Mouse (Mus musculus) layer of hippocampus, adult 9-10 months (tissue): ENCODE measurements around the gene Fstl4.

Experiments
- DNase-seq: peaks from one replicate; pipeline ENCODE4 v3.0.0; 2022; ENCODE audit warnings: low spot score

Gene Fstl4

DNA sequence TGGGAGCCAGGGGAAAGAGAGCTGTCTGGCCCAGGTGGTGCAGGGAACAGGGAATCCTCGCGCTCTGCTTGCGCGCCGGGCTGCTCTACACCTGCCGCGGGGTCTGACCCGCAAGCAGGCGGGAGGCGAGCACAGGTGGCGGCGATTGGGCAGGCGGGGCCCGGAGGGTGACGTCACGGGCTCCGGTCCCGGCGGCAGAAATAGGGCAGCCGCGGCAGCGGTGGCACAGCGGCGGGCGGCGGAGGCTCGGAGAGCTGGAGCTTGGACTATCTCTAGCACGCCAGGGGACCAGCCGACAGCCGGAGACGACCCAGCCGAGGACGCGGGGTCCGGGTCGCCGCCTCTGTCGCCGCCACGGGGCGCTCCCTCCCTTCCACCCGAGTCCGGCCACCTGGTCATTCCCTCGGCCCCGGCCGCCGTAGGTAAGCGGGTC lies at the start of gene Fstl4:
TSS of gene Fstl4 (plus strand) at position 174 of the 433 bp plus-strand sequence.
- DNase-seq, result no peak

DNA sequence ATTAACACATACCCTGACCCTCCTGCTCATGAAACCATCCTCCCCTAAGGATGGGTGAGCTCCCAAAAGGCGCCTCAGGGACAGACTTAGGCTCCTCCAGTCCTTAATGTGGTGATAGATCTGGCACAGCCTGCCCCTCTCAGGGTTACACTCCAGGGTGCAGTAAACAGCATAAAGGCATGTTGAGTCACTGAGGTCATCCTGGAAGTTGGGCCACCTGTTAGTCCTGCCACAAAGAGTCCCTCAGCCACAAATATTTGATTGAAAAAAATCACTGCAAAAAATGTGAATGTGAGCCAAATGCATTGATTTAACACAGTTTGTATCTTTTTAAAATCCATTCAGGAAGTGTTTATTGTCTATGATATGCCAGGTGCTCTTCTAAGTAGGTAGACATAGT lies 45.9 kb upstream of the Fstl4 start:
- no peak for DNase-seq

- no peak for DNase-seq
Measured at GRCm38 (mm10) chr11:52721087-52721486, 43.3 kb upstream of the Fstl4 start.

DNA sequence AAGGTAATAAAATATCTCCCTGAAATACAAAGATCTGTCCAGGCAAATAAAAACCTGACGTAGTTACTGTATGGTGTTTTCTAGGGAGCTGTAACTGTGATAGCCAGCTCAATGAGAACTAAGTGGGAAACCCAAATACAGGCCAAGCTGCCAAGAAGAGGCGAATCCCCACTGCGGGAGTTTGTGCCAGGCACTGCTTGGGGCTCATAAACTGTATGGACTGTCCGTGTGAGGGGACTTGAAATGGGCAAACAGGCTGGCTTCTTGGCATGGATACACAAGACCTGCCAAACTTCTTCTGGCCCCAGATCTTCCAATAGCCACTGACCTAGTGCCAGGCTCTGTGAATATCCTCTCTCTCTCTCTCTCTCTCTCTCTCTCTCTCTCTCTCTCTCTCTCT lies 41.7 kb upstream of the Fstl4 start:
- no peak for DNase-seq

- DNase-seq, result no peak
Measured at GRCm38 (mm10) chr11:52726001-52726400, 38.4 kb upstream of the Fstl4 start.

- no peak for DNase-seq
Measured at GRCm38 (mm10) chr11:52728479-52728878, 36.0 kb upstream of the Fstl4 start.

- DNase-seq, result no peak
Measured at GRCm38 (mm10) chr11:52729890-52730289, 34.5 kb upstream of the Fstl4 start.

DNA sequence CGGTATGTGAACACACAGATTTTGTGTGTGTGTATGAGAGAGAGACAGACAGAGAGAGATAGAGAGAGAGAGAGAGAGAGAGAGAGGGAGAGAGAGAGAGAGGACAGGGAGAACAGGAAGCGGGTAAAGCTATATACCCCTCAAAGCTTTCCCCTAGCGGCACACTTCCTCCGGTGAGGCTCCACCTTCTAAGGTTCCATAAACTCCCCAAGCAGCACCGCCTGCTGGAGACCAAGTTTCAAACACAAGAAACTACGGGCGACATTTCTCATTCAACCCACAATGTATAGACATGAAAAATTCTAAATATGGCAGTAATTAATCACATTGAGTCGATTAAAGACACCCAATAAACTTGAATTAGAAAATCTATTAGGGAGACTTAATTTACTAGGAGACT lies 32.5 kb upstream of the Fstl4 start:
- DNase-seq, result no peak

- no peak for DNase-seq
Measured at GRCm38 (mm10) chr11:52734493-52735195, 29.8 kb upstream of the Fstl4 start.

DNA sequence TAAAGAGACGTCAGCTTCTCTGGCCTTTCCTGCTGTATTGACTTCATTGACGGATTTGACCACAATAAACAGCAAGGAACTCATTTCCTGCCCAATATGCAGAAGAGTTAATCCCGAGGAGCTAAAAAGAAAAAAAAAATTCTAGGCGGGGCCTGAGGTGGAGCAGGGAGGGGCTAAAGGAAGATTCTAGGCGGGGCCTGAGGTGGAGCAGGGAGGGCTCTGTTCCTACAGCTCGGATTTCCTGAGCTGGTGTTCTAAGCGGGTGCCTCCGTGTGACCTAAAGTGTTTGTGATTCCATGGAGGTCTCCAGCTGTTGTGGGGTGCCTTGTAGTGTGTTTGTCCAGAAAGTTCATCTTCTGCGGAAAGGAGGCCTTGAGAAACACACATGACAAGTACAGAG lies 25.2 kb upstream of the Fstl4 start:
- DNase-seq, result no peak

- DNase-seq, result no peak
Measured at GRCm38 (mm10) chr11:52740466-52740865, 24.0 kb upstream of the Fstl4 start.

DNA sequence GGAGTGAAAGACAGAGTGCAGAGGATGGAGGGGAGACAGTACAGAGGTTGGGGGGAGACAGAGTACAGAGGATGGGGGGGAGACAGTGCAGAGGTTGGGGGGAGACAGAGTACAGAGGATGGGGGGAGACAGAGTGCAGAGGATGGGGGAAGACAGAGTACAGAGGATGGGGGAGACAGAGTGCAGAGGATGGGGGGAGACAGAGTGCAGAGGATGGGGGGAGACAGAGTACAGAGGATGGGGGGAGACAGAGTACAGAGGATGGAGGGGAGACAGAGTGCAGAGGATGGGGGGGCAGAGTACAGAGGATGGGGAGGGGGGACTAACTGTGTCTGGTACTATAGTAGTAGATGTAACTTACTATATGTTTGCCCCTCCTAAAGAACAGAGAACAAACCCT lies 20.5 kb upstream of the Fstl4 start:
- DNase-seq, result no peak

DNA sequence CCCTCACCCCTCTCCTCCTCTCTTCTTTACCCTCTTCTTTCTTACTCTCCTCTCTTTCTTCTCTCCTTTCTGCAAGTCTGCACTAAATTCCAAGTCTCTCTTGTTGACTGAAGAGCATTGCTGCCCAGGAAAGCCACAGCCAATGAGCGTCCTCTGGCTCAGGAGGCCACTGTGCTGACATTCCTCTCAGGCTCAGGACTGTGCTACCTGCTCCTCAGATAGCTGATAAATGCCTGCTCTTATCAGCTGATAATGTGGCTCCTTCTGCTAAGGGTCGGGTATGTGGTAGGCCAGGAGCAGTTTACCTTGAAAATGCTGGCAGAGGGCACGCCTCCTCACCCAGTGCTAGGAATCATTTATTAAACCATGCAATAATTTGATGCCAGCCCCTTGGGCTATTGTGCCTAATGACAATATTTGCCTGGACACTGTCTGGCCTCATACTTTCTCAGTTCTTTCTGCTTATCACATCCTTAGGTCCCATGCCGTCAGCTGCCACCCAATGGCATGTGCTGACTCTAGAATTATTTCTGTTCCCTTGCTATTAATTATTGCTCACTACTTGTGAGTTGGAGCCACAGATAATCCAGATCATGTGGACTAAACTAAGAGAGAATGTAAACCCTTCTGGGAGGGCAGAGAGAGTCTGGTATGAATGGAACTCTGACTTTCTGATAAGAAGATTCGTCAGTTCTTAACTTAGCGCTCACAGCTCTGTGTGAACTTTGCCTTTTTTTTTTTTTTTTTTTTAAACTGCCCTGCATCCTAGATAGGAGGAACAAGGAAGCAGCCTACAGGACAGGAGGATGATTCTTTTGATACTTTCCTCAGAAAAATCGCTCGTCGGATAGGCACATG lies 19.6 kb upstream of the Fstl4 start:
- no peak for DNase-seq

DNA sequence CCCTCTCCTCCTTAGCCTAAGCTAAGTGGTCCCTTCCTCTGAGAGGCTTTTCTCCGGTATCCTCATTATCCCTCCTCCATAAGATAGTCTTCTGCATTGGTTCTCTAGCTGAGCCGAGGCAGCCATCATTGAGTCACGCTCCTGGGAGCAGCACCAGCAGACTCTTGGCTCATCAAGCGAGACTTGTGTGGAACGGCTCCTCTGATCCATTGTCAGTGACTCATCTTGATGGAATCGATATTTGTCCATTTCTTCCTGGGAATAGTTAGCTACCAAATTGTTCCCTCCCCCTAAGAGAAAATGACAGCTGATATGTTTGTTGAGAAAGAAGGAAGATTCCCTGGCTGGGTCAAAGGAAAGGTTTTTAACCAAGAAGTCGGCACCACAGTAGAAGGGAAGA lies 17.2 kb upstream of the Fstl4 start:
- no peak for DNase-seq

DNA sequence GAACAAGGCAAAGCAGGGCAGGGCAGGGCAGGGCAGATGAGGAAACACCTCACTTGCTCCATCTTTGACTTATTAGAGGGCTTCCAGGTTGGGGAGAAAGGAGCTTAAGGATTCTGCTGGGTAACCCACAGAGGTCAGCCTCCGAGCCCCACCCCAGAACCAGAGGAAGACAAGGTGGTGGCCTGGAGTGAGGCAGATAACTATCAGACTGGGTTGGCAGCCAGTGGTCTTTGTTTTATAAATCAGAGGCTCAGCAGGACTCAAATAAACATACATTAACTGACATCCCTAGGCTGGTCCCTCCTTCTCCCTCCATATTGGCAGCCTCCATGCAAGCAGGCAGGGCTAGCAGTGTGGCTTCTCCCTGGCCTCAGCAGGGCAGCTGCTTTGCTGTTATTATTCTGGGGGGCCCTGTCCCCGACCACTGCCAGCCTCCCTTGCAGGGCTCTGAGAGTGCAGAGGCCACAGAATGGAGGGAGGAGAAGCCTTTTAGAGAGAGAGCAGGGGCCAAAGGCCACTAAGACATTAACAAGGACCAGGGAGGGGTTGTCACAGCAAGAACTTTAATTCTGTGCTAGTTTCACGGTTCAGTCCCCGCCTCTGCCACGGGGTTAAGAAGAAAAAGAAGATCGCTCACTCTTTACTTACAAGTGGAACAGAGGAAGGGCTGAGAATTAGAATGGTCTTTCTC lies 16.5 kb upstream of the Fstl4 start:
- no peak for DNase-seq

- no peak for DNase-seq
Measured at GRCm38 (mm10) chr11:52749988-52750387, 14.4 kb upstream of the Fstl4 start.

DNA sequence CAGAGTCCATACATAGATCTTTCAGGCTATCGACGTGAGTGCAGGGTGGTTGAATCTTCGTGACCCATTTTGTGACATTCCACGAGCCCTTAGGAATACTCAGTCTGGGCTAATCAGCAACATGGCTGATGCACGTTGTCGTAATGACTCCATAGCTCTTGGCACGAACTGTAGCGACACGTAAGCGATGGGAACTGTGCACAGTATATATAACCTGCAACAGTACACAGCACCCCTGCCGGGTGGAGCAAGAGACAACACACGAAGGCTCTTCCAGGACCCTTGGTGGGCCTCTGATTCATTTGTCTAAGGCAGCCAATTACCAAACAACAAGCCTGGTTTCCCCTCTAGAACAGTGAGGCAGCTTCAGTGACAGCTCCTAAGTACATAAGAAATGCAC lies 11.9 kb upstream of the Fstl4 start:
- no peak for DNase-seq

GRCm38 (mm10) chr11:52753261-52753660 lies 11.2 kb upstream of the Fstl4 start:
- no peak for DNase-seq

- no peak for DNase-seq
Measured at GRCm38 (mm10) chr11:52761800-52762199, 2.6 kb upstream of the Fstl4 start.

- no peak for DNase-seq
Measured at GRCm38 (mm10) chr11:52764894-52765677, 652 bp downstream of the Fstl4 start.

DNA sequence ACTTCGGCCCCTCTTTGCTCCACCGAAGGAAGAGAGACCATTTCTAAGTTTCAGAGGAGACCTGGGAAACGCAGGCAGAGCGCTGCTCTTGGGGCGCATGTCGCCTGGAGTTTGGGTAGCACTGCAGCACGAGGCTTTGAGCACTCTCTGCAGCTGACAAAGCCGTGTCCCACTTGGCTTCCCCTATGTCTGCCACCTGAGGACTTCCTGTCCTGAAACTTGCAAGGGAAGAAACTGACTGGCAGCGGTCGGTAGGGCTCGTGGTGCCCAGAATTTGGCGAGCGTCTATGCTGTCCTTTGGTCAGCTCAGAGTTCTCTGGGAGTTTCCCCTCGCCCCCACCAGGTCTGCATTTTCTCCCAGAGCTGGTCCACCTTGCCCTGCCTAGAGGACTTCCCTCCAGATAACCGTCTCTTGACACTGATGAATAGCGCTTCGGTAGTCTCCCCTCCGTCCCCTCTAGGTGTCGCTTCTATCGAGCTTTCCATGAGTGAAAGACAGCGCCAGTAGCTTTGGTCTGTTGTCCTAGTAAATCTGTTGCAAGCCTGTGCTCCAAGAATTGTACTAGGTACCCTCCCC lies 1.3 kb downstream of the Fstl4 start:
- no peak for DNase-seq

DNA sequence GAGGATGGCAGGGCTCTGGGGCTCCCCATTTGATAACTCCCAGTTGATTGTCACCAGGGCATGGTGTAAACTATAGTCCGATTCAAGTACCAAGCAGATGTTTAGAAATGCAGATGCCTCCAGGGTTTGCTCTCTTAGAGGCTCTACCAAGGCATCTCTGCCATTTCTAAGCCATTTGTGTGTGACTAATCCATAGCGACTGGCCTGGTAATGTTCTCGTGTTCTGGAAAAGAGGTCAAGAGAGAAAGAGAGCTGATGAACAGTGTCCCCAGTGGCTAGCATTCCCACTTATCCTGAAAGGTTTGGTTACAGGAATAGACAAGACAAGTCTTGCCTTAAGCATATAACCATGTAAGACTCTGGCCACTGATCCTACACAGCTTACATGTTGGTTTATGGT lies 3.5 kb downstream of the Fstl4 start:
- no peak for DNase-seq
